Mouse (Mus musculus) forebrain, embryonic 13.5 days (tissue): Measurements from ENCODE around the gene Hamp2. TPM values are rescaled to one million over a fixed set of nuclear protein-coding genes. Genes with fewer than 3 reads are reported as not detected.
"Not testable (repeated sequence)": the region's sequence is repeated elsewhere in the genome, so short reads cannot be mapped to it uniquely, and the experiment has no call there.

Experiments used
- ATAC-seq: fragments of 200-750 bp; cut with Nextera tagmentation; 2 replicates; pipeline ENCODE4 v1.8.0; 2017
- H3K27ac ChIP-seq: fragments of 300-500 bp; sonication (generic); 2 replicates; pipeline ENCODE4 v1.5.1; 2015; ENCODE audit warnings: inconsistent platforms, mild to moderate bottlenecking, moderate library complexity
- H3K27me3 ChIP-seq: fragments of 300-500 bp; sonication (generic); 2 replicates; pipeline ENCODE4 v1.6.1; 2015; ENCODE audit warnings: mild to moderate bottlenecking, inconsistent platforms
- H3K36me3 ChIP-seq: fragments of 300-500 bp; sonication (generic); 2 replicates; pipeline ENCODE4 v1.6.1; 2015; ENCODE audit warnings: mild to moderate bottlenecking, inconsistent platforms; ENCODE audit not compliant: poor library complexity, severe bottlenecking
- H3K4me1 ChIP-seq: fragments of 300-500 bp; sonication (generic); 2 replicates; pipeline ENCODE4 v1.6.1; 2015; ENCODE audit warnings: inconsistent platforms
- H3K4me2 ChIP-seq: fragments of 300-500 bp; sonication (generic); 2 replicates; pipeline ENCODE4 v1.6.1; 2015; ENCODE audit warnings: inconsistent platforms, mild to moderate bottlenecking, moderate library complexity
- H3K4me3 ChIP-seq: fragments of 300-500 bp; sonication (generic); 2 replicates; pipeline ENCODE4 v1.5.1; 2015; ENCODE audit warnings: mild to moderate bottlenecking, inconsistent platforms
- H3K9ac ChIP-seq: fragments of 300-500 bp; sonication (generic); 2 replicates; pipeline ENCODE4 v1.6.1; 2015; ENCODE audit warnings: mild to moderate bottlenecking, inconsistent platforms
- H3K9me3 ChIP-seq: fragments of 300-500 bp; sonication (generic); replicated peaks from 2 replicates; pipeline ENCODE4 v1.6.1; 2016; ENCODE audit warnings: inconsistent platforms
- WGBS: fragments of 180-500 bp; shearing (Covaris S2); methylation state at CpG from one replicate; pipeline ENCODE4 v1.1.7; 2015; 5-methylcytosine and 5-hydroxymethylcytosine counted together
- polyA plus RNA-seq: library from polyadenylated mRNA; unstranded; fragments of >200 nt; fragmentation: Nextera tagmentation; extraction: Ambion mirVana; gene quantifications from 2 replicates; pipeline ENCODE4 v1.2.1, GENCODE M21; 2015

The Hamp2 gene
- polyA plus RNA-seq, 1 experiment from 2014 or later = not detected

GRCm38 (mm10) chr7:30958866-30959487, 34.5 kb upstream of the Hamp2 start:
- Histone ChIP-seq H3K27me3 (no peaks in the 10 kb centered on the region), H3K27ac (no peak overlapping the region), H3K9ac (0 out of 2 replicates have a peak overlapping the region, but pooled peaks have one; percentile 96), H3K9me3 (no peaks in the 10 kb centered on the region), H3K4me3 (no peak overlapping the region), H3K4me2 (no peak overlapping the region), H3K4me1 (peaks cover 22% of the 10 kb centered on the region), H3K36me3 (peaks cover 30% of the 10 kb centered on the region)
- no peak for ATAC-seq
- 96% methylated on average over 9 of the region's 9 CpGs for WGBS

GRCm38 (mm10) chr7:30958109-30958865, 33.8 kb upstream of the Hamp2 start:
- 82% methylated on average over 28 of the region's 28 CpGs for WGBS
- ATAC-seq = no peak
- peak overlapping the region; percentile 96 for H3K9ac ChIP-seq
- no peaks in the 10 kb centered on the region for H3K27me3 ChIP-seq
- peak overlapping the region; percentile 98 for H3K27ac ChIP-seq
- H3K4me3 ChIP-seq = peak overlapping the region; percentile 94
- peaks cover 22% of the 10 kb centered on the region for H3K4me1 ChIP-seq
- peaks cover 36% of the 10 kb centered on the region for H3K36me3 ChIP-seq
- H3K4me2 ChIP-seq = peak overlapping the region; percentile 87
- no peaks in the 10 kb centered on the region for H3K9me3 ChIP-seq

GRCm38 (mm10) chr7:30957367-30957783, 32.9 kb upstream of the Hamp2 start:
- WGBS = under 1% methylated on average over 43 of the region's 43 CpGs
- peaks cover 46% of the 10 kb centered on the region for H3K36me3 ChIP-seq
- H3K4me2 ChIP-seq = peak overlapping the region; percentile 87
- no peaks in the 10 kb centered on the region for H3K9me3 ChIP-seq
- peak overlapping the region; percentile 96 for H3K9ac ChIP-seq
- H3K4me1 ChIP-seq = peaks cover 22% of the 10 kb centered on the region
- peak overlapping the region; percentile 98 for H3K27ac ChIP-seq
- no peaks in the 10 kb centered on the region for H3K27me3 ChIP-seq
- ATAC-seq = peak; percentile 67
- H3K4me3 ChIP-seq = peak overlapping the region; percentile 94

GRCm38 (mm10) chr7:30956756-30957366, 32.4 kb upstream of the Hamp2 start, which contains the start of gene Usf2:
Usf2 (minus strand) TSS chr7:30956803.
- WGBS = 0% methylated on average over 20 of the region's 82 CpGs
- Histone ChIP-seq H3K9me3 (no peaks in the 10 kb centered on the region), H3K36me3 (peaks cover 48% of the 10 kb centered on the region), H3K4me2 (peak within 1 kb of the TSS; percentile 87), H3K9ac (peak within 1 kb of the TSS; percentile 96), H3K27me3 (no peaks in the 10 kb centered on the region), H3K27ac (peak within 1 kb of the TSS; percentile 98), H3K4me3 (peak within 1 kb of the TSS; percentile 94), H3K4me1 (peaks cover 22% of the 10 kb centered on the region)
- peak; percentile 61 for ATAC-seq

DNA sequence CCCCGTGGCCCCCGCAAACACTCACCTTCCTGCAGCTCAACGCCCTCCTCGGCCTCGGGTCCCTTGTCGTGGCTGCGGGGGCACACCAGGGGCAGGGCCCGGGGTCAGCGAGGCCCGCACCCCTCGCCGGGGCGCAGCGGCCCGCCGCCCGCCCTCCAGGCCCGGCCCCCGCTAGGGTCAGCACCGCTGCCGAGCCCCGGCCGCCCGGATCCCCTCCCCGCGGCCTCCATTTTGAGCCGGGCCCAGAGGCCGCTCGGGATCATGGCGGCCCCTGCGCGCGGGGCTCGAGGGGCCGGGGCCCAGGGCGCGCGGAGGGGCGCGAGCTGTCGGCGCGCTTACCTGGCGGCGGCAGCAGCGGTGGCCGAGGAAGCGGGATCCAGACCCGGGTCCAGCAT, 31.9 kb upstream of the Hamp2 start:
- peaks cover 49% of the 10 kb centered on the region for H3K36me3 ChIP-seq
- no peaks in the 10 kb centered on the region for H3K27me3 ChIP-seq
- H3K9ac ChIP-seq = peak overlapping the region; percentile 96
- under 1% methylated on average over 30 of the region's 49 CpGs for WGBS
- peak overlapping the region; percentile 98 for H3K27ac ChIP-seq
- peaks cover 22% of the 10 kb centered on the region for H3K4me1 ChIP-seq
- H3K4me3 ChIP-seq = peak overlapping the region; percentile 94
- peak overlapping the region; percentile 87 for H3K4me2 ChIP-seq
- H3K9me3 ChIP-seq = no peaks in the 10 kb centered on the region
- ATAC-seq = peak; percentile 60

DNA sequence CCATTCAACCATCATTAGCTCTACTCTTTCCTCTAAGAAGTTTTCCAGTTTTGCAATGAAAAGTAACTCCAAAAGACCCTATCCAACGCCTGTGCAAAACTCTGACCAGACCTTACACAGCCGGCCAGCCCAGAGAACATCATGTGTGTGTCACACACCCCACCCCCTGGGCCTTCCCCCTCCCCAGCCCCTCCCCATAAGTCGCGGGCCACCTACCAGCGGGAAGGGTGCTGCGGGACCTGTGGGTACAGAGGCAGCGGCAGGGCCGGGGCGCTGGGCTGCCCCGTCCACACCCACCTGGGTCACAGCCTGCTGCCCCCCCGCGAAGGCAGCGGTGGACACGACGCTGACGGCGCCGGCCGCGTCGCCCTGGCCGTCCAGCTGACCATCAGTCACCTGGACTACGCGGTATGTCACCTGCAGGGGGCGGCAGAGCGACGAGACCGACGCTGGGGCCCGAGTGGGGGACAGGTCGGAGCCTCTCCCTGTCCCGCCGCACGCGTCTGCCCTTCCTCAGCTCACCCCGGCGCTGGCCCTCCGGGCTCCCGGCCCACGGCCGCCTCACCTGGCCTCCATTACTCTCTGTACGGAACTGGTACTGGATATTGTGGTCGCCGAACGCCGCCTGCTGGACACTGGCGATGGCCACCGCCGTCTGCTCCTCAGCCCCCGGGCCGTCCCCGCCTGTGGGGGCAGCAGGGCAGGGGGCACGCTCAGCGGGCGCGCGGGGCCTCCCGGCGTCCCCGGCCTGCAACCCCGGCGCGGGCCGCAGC, 31.3 kb upstream of the Hamp2 start:
- peak overlapping the region; percentile 94 for H3K4me3 ChIP-seq
- H3K9me3 ChIP-seq = no peaks in the 10 kb centered on the region
- H3K9ac ChIP-seq = peak overlapping the region; percentile 96
- peak overlapping the region; percentile 98 for H3K27ac ChIP-seq
- WGBS = under 1% methylated on average over 36 of the region's 64 CpGs
- H3K4me2 ChIP-seq = peak overlapping the region; percentile 87
- peaks cover 22% of the 10 kb centered on the region for H3K4me1 ChIP-seq
- H3K27me3 ChIP-seq = no peaks in the 10 kb centered on the region
- peaks cover 55% of the 10 kb centered on the region for H3K36me3 ChIP-seq
- ATAC-seq = peak; percentile 71

- no peak overlapping the region for H3K27ac ChIP-seq
- H3K4me3 ChIP-seq = peak overlapping the region; percentile 94
- no peaks in the 10 kb centered on the region for H3K27me3 ChIP-seq
- H3K4me2 ChIP-seq = peak overlapping the region; percentile 87
- no peak for ATAC-seq
- 89% methylated on average over 12 of the region's 12 CpGs for WGBS
- peak overlapping the region; percentile 96 for H3K9ac ChIP-seq
- no peaks in the 10 kb centered on the region for H3K9me3 ChIP-seq
- peaks cover 22% of the 10 kb centered on the region for H3K4me1 ChIP-seq
- H3K36me3 ChIP-seq = peaks cover 62% of the 10 kb centered on the region
Measured at GRCm38 (mm10) chr7:30954971-30955520, 30.6 kb upstream of the Hamp2 start.

DNA sequence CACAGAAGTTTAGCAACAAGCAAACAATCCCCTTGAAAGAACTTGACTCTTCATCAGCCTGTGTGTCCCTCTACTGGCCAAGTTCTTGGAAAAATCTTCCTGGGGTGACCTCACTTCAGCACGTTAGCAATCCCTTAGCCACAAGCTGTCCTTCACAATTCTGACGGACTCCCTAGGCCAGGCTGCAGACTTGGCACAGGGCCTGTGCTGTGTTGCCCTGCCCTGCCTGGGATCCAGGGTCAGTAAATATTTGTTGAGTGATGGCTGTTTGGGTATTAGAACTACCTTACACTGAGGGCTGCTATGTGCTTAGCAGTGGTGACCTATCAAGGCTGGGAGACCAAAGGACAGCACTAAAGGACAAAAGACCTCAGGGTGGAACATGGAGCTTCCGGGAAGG, 29.6 kb upstream of the Hamp2 start:
- Histone ChIP-seq H3K4me1 (peaks cover 22% of the 10 kb centered on the region), H3K4me3 (no peak overlapping the region), H3K9me3 (no peaks in the 10 kb centered on the region), H3K9ac (no peak overlapping the region), H3K36me3 (peaks cover 69% of the 10 kb centered on the region), H3K27ac (no peak overlapping the region), H3K27me3 (no peaks in the 10 kb centered on the region), H3K4me2 (no peak overlapping the region)
- WGBS = 87% methylated on average over 3 of the region's 3 CpGs
- no peak for ATAC-seq

- no peak overlapping the region for H3K4me3 ChIP-seq
- H3K9ac ChIP-seq = no peak overlapping the region
- no peak overlapping the region for H3K27ac ChIP-seq
- peaks cover 18% of the 10 kb centered on the region for H3K4me1 ChIP-seq
- 92% methylated on average over 6 of the region's 6 CpGs for WGBS
- no peak overlapping the region for H3K4me2 ChIP-seq
- H3K36me3 ChIP-seq = peaks cover 68% of the 10 kb centered on the region
- no peak for ATAC-seq
- H3K9me3 ChIP-seq = no peaks in the 10 kb centered on the region
- no peaks in the 10 kb centered on the region for H3K27me3 ChIP-seq
Measured at GRCm38 (mm10) chr7:30953459-30953858, 29.0 kb upstream of the Hamp2 start.

GRCm38 (mm10) chr7:30952441-30953265, 28.2 kb upstream of the Hamp2 start:
- Histone ChIP-seq H3K27me3 (no peaks in the 10 kb centered on the region), H3K4me1 (peaks cover 10% of the 10 kb centered on the region), H3K4me2 (no peak overlapping the region), H3K9me3 (no peaks in the 10 kb centered on the region), H3K36me3 (peaks cover 70% of the 10 kb centered on the region), H3K9ac (no peak overlapping the region), H3K27ac (no peak overlapping the region), H3K4me3 (no peak overlapping the region)
- ATAC-seq = no peak
- 94% methylated on average over 16 of the region's 16 CpGs for WGBS

GRCm38 (mm10) chr7:30949902-30950301, 25.4 kb upstream of the Hamp2 start:
- H3K4me2 ChIP-seq, H3K4me1 ChIP-seq, H3K9ac ChIP-seq, H3K4me3 ChIP-seq, H3K9me3 ChIP-seq, ATAC-seq, H3K27ac ChIP-seq, H3K27me3 ChIP-seq: not testable (repeated sequence)
- H3K36me3 ChIP-seq = peaks cover 85% of the 10 kb centered on the region
- WGBS = 92% methylated on average over 3 of the region's 3 CpGs
